Mouse (Mus musculus) liver, adult 2 months (tissue): Measurements from ENCODE around the gene Gm16440.
"Not testable (repeated sequence)": the region's sequence is repeated elsewhere in the genome, so short reads cannot be mapped to it uniquely, and the experiment has no call there.

Source experiments
- CTCF ChIP-seq: fragments of 200-500 bp; IDR thresholded peaks from 2 replicates; pipeline ENCODE4 v1.5.1; 2011; ENCODE audit warnings: low read depth, low read length, control low read depth
- POLR2A ChIP-seq: fragments of 200-500 bp; IDR thresholded peaks from 2 replicates; pipeline ENCODE4 v1.6.1; 2011; ENCODE audit warnings: low read length, control low read depth; ENCODE audit not compliant: insufficient read depth; ENCODE audit errors: extremely low read depth

DNA sequence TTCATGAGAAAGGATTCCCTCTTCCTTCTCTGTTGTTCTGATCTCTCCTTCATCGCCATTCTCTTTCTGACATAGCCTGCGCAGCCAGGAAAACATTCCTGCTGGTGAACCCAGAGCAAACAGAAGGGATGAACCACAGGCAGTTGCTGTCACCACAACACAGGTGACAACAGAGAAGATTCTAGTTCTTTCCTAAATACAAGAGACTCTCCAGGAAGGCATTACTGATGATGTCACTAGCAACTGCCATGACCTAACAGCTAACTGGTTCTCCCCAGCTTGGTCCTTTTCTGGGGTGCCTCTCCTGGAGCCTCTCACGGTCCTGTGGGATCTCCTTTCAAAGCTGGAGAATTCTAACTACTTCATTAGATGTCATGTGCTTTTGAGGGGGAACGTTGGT, at the start of gene Gm16440:
- TF ChIP-seq POLR2A, CTCF: not testable (repeated sequence)
